Mouse (Mus musculus) limb, embryonic 10.5 days (tissue): Measurements from ENCODE around the gene 1700013G24Rik. TPM values are rescaled to one million over a fixed set of nuclear protein-coding genes. Genes with fewer than 3 reads are reported as not detected.

Source experiments
- DNase-seq: peaks from one replicate; pipeline ENCODE4 v3.0.0-alpha.2; 2017; ENCODE audit warnings: low spot score
- H3K27ac ChIP-seq: fragments of 300-500 bp; sonication (generic); 2 replicates; pipeline ENCODE4 v1.5.1; 2016; ENCODE audit warnings: mild to moderate bottlenecking
- H3K27me3 ChIP-seq: fragments of 300-500 bp; sonication (generic); 2 replicates; pipeline ENCODE4 v1.6.1; 2016; ENCODE audit warnings: low read depth, mild to moderate bottlenecking; ENCODE audit not compliant: poor library complexity, severe bottlenecking
- H3K36me3 ChIP-seq: fragments of 300-500 bp; sonication (generic); 2 replicates; pipeline ENCODE4 v1.6.1; 2016; ENCODE audit warnings: mild to moderate bottlenecking, moderate library complexity
- H3K4me1 ChIP-seq: fragments of 300-500 bp; sonication (generic); 2 replicates; pipeline ENCODE4 v1.6.1; 2016
- H3K4me3 ChIP-seq: fragments of 300-500 bp; sonication (generic); 2 replicates; pipeline ENCODE4 v1.5.1; 2016; ENCODE audit warnings: mild to moderate bottlenecking, moderate library complexity
- H3K9me3 ChIP-seq: fragments of 300-500 bp; sonication (generic); replicated peaks from 2 replicates; pipeline ENCODE4 v1.6.1; 2016; ENCODE audit warnings: mild to moderate bottlenecking
- WGBS: fragments of 180-500 bp; shearing (Covaris S2); methylation state at CpG from one replicate; pipeline ENCODE4 v1.1.7; 2016; 5-methylcytosine and 5-hydroxymethylcytosine counted together
- polyA plus RNA-seq: library from polyadenylated mRNA; unstranded; fragments of >200 nt; fragmentation: Nextera tagmentation; extraction: Ambion mirVana; gene quantifications from 2 replicates; pipeline ENCODE4 v1.2.1, GENCODE M21; 2016

The 1700013G24Rik gene
- polyA plus RNA-seq, 1 experiment from 2014 or later, result not detected

DNA sequence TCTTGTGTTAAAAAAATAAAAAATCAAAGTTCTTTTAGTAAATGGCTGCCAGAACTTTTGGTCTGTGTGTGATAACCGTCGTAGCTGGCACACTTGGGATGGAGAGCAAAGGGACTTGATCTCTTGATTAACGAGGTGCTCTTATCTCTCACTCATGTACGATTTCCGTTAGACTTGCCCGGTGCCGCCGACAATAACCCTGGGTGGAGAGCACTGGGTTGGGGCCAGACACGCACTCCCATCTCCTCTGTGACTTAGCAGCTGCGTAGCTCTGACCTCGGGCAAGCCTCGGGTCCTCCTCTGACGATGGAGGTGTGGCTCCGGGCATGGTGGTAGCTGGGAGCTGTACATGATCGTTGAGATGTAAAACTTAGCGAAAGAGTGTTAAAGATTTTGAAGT, 30.8 kb downstream of the 1700013G24Rik start:
- Histone ChIP-seq H3K27ac (0 out of 2 replicates have a peak overlapping the region, but pooled peaks have one; percentile 63), H3K27me3 (no peaks in the 10 kb centered on the region)
- 56% methylated on average over 16 of the region's 16 CpGs for WGBS

DNA sequence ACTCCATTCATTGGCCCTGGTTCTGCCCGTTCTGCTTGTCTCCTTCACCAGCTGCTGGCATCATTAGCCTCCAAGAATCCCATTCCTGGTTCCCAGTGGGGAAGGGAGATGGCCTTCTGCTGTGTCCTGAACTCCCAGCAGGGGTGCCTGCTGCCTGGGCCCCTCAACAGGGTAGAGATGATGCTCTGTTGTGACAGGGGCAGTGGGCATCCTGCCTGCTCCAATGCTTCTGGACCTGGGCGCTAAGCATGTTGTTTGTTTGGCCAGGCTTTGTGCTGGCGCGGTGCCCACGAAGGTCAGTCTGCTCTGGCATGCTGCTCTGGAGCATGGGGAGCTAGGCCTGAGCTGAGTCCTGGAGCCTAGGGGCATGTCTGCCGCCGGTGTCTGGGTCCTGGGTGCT, 31.5 kb downstream of the 1700013G24Rik start:
- 84% methylated on average over 7 of the region's 7 CpGs for WGBS
- Histone ChIP-seq H3K4me3 (no peak overlapping the region), H3K27me3 (no peaks in the 10 kb centered on the region), H3K27ac (peak overlapping the region; percentile 63; the same call in 1 of the 2 replicates), H3K9me3 (no peaks in the 10 kb centered on the region), H3K36me3 (no peaks in the 10 kb centered on the region; the same call in 1 of the 2 replicates), H3K4me1 (peaks cover 93% of the 10 kb centered on the region)
- no peak for DNase-seq

More for the DNA sequence above, 30.8 kb downstream of the 1700013G24Rik start:
- H3K4me1 ChIP-seq, result peaks cover 93% of the 10 kb centered on the region
- no peaks in the 10 kb centered on the region for H3K9me3 ChIP-seq
- DNase-seq, result no peak
- peaks cover 4% of the 10 kb centered on the region; the same call in 1 of the 2 replicates for H3K36me3 ChIP-seq
- H3K4me3 ChIP-seq, result no peak overlapping the region

DNA sequence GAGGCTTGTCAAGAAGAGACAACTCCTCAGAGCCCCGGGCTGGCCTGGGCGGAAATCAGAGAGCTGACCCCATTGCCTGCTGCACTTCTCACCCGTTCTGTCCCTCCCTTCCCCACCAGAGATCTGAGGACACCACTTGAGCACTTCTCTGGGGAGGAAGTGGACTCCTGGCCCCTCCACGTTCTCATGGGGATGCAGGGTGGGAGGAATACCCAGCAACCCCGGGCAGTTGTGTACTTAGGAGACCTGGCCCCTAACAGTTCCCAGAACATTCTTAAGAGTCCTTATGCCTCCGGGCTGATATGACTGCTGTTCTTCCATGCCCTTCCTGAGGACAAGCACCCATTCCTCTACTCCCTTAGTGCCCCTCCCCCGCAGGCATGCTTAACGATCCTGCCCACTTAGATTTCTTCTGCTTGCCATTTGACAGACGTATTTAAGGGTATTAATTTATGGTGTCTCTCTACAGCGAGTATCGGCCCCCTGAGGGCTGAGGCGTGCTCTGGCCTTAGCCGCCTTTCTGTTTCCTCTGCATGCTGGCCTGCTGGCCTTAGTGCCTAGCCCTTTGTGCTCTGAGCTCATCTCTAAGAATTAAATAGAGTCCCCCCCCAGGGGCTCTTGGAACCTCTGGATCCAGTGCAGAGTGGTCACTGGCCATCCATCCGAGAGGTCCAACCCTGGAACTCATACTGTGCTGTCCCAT, 32.3 kb downstream of the 1700013G24Rik start:
- peak; percentile 46 for DNase-seq
- WGBS, result 22% methylated on average over 14 of the region's 14 CpGs

DNA sequence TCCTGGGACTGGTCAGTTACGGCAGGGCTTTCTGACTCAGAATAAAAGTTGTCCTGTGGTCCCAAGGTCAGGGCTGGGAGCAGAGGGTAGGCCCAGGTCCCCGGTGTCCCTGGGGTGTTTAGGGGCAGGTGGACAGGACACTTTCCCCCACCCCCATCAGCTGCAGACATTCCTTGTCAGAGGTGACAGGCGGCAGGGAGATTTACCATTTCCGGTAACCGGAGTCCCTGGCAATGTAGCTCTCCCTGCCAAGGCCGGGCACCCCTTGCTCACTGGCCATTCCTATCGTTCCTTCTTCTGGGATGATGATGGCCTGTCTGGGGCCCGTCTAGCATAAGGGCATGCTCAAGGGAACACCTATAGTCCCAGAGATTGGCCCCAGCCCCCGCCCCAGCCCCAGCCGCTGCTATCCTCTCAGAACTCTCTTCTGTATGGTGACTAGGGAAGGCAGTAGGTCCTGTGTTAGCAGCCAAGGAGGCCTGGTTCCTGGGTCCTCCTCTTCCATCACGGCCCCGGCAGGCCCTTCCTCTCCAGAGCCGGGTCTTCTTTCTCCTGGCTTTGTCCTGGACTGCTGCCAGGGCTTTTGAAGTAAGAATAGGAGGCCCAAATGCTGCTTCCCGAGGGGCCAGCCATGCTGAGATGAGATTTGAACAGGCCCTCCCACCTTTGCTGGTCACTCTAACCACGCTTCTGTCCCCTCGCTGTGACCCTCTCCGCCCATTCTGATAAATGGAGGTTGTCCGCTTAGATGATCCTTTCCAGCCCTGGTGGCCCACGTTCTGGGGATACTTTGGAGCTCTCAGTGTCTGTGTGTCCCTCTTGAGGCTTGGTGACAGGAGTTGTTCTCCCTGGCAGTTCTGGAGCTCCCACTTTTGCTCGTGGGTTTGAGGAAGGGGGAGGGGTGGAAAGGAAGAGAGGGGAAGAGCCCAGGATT, 33.3 kb downstream of the 1700013G24Rik start:
- Histone ChIP-seq H3K27ac (peak overlapping the region; percentile 82), H3K4me3 (peak overlapping the region; percentile 24), H3K36me3 (no peaks in the 10 kb centered on the region; the same call in 1 of the 2 replicates), H3K27me3 (no peaks in the 10 kb centered on the region), H3K4me1 (peaks cover 83% of the 10 kb centered on the region), H3K9me3 (no peaks in the 10 kb centered on the region)
- DNase-seq, result peak; percentile 41
- WGBS, result 40% methylated on average over 20 of the region's 20 CpGs

More for the DNA sequence above, 32.3 kb downstream of the 1700013G24Rik start:
- H3K27me3 ChIP-seq, result no peaks in the 10 kb centered on the region
- H3K4me3 ChIP-seq, result 0 out of 2 replicates have a peak overlapping the region, but pooled peaks have one; percentile 9
- peaks cover 93% of the 10 kb centered on the region for H3K4me1 ChIP-seq
- peak overlapping the region; percentile 82 for H3K27ac ChIP-seq
- H3K9me3 ChIP-seq, result no peaks in the 10 kb centered on the region
- no peaks in the 10 kb centered on the region; the same call in 1 of the 2 replicates for H3K36me3 ChIP-seq

DNA sequence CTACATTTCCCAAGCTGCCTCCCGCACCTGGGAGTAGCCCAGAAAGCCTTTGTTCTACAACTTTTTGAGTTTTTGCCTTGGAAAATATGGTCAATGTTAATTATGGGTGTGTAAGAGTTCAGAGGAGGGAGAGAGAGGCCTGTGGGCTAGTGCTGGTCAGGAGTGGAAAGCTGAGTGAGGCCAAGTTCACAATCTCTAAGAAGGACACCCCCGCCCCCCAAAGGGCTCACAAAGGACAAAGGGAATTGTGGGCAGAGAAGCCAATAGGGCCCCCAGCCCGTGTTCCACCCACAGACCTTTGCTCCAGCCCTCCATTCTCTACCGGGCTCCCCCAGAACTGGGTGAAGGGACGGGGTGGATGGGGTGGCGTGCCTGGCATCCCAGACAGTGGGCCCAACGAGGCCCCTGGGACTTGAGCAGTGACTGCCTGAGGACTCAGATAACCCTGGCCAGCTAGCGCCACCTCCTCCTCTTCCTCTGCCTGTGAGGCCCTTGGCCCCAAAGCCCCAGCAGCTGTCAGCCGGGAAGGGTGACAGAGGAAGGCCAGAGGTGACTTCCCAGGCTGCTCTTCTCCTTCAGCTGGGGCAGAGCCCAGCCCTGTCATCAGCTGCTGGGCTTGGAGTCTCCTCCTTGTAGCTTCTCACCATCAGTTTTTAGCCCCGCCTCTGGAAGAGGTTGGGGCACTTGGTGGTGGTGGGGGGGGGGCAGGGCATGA, 34.4 kb downstream of the 1700013G24Rik start:
- WGBS, result 49% methylated on average over 10 of the region's 10 CpGs
- Histone ChIP-seq H3K27ac (peak overlapping the region; percentile 82), H3K27me3 (no peaks in the 10 kb centered on the region), H3K4me3 (no peak overlapping the region; the same call in 1 of the 2 replicates), H3K4me1 (peaks cover 78% of the 10 kb centered on the region), H3K9me3 (no peaks in the 10 kb centered on the region), H3K36me3 (no peaks in the 10 kb centered on the region; the same call in 1 of the 2 replicates)
- DNase-seq, result peak; percentile 44

DNA sequence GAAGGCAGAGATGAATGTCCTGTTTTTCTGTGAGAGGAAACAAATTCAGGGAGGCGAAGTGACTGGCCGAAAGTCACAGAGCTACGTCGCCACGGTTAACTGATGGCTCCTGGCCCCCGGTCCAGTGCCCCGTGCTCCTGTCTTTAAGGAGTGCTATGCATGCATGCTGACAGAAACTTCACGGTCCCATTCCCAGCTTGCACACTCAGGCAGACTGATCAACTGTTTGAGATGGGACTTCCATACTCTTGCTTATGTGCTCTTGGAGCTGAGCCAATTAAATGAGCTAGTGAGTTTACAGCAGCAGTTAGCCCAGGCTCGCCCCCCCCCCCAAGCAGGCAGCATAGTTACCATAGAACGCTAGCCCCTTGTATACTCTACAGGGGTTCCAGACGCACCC, 35.0 kb downstream of the 1700013G24Rik start:
- no peak for DNase-seq
- Histone ChIP-seq H3K9me3 (no peaks in the 10 kb centered on the region), H3K4me1 (peaks cover 81% of the 10 kb centered on the region), H3K36me3 (peaks cover 2% of the 10 kb centered on the region; the same call in 1 of the 2 replicates), H3K4me3 (no peak overlapping the region), H3K27ac (peak overlapping the region; percentile 82), H3K27me3 (no peaks in the 10 kb centered on the region)
- 30% methylated on average over 11 of the region's 11 CpGs for WGBS

DNA sequence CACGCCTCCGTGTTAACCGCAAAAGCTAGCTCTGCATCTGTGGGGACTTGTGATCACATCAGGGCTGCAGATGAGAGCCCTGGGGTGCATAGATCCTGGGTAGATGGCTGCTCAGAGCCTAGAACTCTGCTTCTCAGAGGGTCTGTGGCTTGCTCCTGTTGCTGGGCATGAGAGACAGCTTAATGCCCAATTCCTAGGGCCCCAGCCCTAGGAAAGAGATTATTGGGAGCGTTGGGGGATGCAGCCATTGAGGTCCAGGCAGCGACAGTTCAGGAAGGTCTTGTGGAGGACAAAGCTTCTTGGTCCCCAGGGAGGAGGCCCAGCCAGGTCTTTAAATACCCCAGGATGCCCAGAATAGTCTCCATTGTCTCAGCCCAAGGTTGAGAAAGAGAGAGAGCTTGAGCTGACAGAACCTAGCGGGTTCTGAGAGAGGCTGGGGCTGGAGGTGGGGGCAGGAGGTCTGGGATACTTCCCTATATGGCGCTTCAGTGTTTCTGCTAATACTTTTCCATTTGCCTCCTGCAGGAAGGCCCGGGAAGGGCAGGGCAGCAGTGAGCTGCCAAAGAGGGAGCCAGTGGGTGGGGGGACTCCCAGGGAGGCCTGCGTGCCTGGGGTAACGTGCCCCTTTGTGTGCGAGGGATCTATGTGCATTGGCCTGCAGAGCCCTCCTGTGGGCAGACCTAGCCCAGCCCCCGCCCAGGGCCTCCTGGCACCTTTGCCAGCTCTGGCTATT, 35.7 kb downstream of the 1700013G24Rik start:
- DNase-seq, result peak; percentile 63
- peaks cover 82% of the 10 kb centered on the region for H3K4me1 ChIP-seq
- H3K4me3 ChIP-seq, result no peak overlapping the region; the same call in 1 of the 2 replicates
- 15% methylated on average over 12 of the region's 12 CpGs for WGBS
- peak overlapping the region; percentile 82 for H3K27ac ChIP-seq
- peaks cover 2% of the 10 kb centered on the region; the same call in 1 of the 2 replicates for H3K36me3 ChIP-seq
- H3K27me3 ChIP-seq, result no peaks in the 10 kb centered on the region
- H3K9me3 ChIP-seq, result no peaks in the 10 kb centered on the region

DNA sequence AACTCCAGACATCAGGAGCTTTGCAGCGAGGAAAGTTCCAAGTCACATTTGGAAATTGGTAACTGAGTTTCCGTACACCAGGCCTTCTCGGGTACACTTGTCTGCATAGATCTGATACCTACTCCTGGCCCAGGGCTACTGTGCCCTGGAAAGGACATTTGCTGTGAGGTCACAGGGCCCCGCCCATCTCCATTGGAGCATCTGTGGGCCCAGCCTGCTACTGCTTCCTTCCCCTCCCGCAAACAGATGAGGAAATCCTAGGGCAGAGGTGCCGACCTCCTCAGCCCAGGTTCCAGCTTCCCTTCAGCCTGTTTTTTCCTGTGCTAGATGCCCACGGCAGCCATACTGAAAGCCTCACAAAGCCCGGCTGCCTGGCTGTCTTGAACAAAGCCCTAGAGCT, 36.9 kb downstream of the 1700013G24Rik start:
- no peak overlapping the region for H3K4me3 ChIP-seq

DNA sequence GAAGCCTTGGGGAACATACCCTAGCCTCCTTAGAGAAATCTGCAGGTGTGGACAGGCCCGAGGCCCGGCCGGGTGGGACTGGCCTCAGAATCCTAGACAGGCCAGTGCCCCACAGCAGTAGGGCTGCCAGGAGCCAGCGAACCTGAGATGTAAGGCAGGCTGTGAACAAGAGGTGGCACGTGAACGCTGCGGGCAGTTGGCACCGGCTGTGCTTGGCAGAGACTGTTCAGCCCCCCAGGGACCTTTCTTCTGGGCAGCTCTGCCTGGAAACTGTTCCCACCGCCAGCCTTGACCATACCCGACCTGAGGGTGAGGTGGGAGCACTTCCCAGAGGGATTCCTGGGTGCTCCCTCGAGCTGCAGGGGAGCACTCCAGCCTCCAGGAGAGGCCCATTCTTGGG, 39.5 kb downstream of the 1700013G24Rik start:
- H3K9me3 ChIP-seq, result no peaks in the 10 kb centered on the region
- peaks cover 7% of the 10 kb centered on the region; the same call in 1 of the 2 replicates for H3K36me3 ChIP-seq
- no peaks in the 10 kb centered on the region for H3K27me3 ChIP-seq
- 86% methylated on average over 11 of the region's 11 CpGs for WGBS
- H3K27ac ChIP-seq, result peak overlapping the region; percentile 67
- no peak for DNase-seq
- H3K4me3 ChIP-seq, result no peak overlapping the region
- peaks cover 78% of the 10 kb centered on the region for H3K4me1 ChIP-seq

More for the DNA sequence above, 36.9 kb downstream of the 1700013G24Rik start:
- no peak for DNase-seq
- H3K9me3 ChIP-seq, result no peaks in the 10 kb centered on the region
- H3K4me1 ChIP-seq, result peaks cover 78% of the 10 kb centered on the region
- H3K36me3 ChIP-seq, result 0 out of 2 replicates have a peak, but pooled peaks cover 4% of the 10 kb centered on the region
- no peaks in the 10 kb centered on the region for H3K27me3 ChIP-seq
- 58% methylated on average over 8 of the region's 8 CpGs for WGBS
- peak overlapping the region; percentile 82 for H3K27ac ChIP-seq

DNA sequence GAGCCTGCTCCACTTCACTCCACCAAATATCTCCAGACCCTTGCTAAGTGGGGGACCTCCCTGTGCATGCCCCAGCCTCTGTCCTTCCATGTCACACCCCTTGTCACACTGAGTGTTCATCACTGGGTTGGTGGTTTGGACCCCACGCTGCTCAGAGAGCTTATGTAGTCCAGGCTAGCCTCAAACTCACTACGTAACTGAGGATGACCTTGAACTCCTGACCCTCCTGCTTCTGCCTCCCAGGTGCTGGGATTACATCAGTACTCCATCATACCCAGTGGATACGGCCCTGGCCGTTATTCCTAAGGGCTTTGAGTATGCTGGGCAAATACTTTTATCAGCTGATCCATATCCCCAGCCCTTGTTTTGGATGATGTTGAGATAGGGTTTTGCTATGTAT, 40.1 kb downstream of the 1700013G24Rik start:
- no peaks in the 10 kb centered on the region for H3K27me3 ChIP-seq
- 92% methylated on average over 4 of the region's 4 CpGs for WGBS
- H3K36me3 ChIP-seq, result peaks cover 8% of the 10 kb centered on the region; the same call in 1 of the 2 replicates
- no peak overlapping the region for H3K4me3 ChIP-seq
- peaks cover 78% of the 10 kb centered on the region for H3K4me1 ChIP-seq
- no peak for DNase-seq
- peak overlapping the region; percentile 67; the same call in 1 of the 2 replicates for H3K27ac ChIP-seq
- no peaks in the 10 kb centered on the region for H3K9me3 ChIP-seq

DNA sequence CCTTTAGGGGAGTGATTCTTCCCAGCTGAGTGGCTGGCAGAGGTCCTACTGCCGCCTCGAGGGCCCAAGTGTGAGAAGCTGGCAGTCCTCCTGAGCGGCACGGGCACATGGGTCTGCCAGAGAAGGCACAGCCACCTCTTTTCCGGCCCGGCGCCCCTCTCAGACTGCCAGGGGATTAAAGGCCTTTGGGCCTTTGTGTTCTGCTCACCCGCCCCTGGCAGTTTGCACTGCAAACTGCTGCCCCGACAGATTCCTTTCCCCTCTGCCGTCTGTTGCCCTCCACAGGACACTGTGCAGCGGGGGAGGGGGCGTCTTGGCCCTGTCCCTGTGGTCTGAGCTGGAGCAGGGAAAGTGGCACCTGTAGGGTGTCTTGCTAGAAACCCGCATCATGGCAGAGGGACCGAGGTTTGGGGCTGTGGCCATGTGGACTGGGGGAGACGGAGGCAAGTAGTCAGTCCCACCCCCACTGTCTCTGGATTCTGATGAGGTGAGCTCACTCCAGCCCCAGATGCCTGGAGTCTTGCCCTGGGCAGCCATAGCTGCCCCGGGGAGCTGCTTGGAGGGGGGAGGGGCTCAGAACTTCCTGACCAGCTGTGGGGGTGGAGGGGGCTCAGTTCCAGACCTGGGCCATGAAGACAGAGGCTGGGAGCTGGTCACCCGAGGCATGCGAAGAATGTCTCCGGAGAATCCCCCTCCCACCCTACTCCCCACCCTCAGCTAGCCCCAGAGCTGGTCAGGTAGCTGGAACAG, 41.8 kb downstream of the 1700013G24Rik start:
- H3K27me3 ChIP-seq, result no peaks in the 10 kb centered on the region
- peak overlapping the region; percentile 35 for H3K4me3 ChIP-seq
- H3K36me3 ChIP-seq, result peaks cover 8% of the 10 kb centered on the region; the same call in 1 of the 2 replicates
- peak overlapping the region; percentile 90 for H3K27ac ChIP-seq
- no peaks in the 10 kb centered on the region for H3K9me3 ChIP-seq
- DNase-seq, result peak; percentile 64
- H3K4me1 ChIP-seq, result peaks cover 78% of the 10 kb centered on the region
- WGBS, result 12% methylated on average over 19 of the region's 19 CpGs
